Mouse (Mus musculus) lung, postnatal 10 days (tissue): ENCODE measurements around the gene Cdk4.

Source experiments
- DNase-seq: peaks from one replicate; pipeline ENCODE4 v3.0.0; 2021

Cdk4 gene

DNA sequence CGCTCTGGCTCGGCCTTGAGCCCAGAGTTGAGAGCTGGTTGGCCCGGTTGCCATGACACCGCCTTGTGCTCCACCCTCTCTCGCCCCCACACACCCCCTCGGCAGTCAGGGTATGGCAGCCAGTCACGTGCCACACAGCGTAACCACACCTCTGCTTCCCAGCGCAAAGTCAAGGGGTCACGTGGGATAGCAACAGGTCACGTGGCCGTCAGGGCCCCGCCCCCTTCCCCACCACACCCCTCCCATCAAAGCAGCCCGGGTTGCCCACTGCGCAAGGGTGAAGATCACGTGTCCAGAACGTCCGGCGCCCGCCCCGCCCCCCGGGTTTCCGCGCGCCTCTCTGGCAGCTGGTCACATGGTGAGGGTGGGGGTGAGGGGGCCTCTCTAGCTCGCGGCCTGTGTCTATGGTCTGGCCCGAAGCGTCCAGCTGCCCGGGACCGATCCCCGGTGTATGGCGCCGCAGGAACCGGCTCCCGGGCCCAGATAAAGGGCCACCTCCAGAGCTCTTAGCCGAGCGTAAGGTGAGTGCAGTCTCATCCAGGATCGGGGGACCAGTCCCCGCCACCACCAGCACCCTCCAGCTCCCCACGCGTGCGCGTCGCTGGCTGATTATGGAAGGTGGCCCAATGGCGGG lies at the start of gene Cdk4:
Cdk4 (plus strand) TSS at position 296 of the 634 bp plus-strand sequence.
- DNase-seq, result peak; percentile 98

GRCm38 (mm10) chr10:127016488-127016887 lies 46.8 kb upstream of the Cdk4 start:
- DNase-seq, result peak; percentile 38

DNA sequence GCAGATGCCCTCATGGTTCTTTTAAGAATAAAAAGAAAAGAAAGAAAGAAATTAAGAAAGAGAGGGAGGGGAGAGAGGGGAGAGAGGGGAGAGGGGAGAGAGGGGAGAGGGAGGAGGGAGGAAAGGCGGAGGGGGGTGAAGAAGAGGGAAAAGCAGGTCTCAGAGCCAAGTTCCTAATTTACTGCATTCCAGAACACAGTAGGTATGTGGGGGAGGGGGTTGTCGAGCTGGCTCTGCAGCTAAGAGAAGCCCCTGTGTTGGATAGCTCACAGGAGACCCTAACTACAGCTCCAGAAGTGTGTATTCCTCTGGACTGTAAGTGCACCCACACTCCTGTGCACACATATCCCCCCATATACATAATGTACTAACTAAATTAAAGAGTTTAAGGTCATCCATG lies 46.3 kb upstream of the Cdk4 start:
- DNase-seq, result no peak

DNA sequence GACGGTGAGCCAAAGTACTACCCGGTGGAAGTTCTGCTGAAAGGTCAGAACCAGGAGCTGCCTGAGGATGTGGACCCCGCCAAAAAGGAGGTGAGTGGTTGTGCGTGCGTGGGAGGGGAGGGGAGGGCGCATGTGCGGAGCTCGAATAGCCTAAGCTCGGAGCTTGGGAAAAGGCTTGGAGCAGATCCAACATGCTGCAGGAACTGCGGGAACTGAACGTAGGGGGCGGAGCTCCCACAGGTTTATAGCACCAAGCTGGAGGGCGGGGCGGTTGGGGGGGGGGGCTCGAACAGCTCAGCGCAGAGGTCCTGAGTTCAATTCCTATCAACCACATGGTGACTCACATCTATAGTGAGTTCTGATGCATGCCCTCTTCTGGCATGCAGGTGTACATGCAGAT lies 44.9 kb upstream of the Cdk4 start:
- no peak for DNase-seq

GRCm38 (mm10) chr10:127030336-127031296 lies 32.7 kb upstream of the Cdk4 start, which contains the start of gene Tsfm:
Gene Tsfm, minus strand, starts transcription at chr10:127030840.
- peak; percentile 94 for DNase-seq

DNA sequence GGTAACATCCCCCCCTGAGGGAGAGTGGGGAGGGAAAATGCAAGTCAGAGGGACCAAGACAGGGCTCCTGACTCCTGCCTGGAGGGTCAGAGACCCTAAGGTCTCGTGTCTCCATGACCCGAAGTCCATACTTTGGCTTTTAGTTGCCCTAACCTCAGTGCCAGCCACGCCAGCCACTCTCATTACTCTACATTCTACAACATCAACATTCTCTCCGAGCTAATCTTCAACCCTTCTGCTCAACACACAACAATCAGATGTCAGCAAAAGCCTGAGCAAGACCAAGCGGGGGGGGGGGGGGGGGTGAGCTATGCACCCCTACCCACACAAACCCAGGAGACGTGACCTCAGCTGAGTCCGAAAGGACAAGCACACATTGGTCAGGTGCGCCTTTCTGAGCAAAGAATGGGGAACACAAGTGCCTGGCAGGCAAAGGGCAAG lies 30.0 kb upstream of the Cdk4 start:
- DNase-seq, result no peak

DNA sequence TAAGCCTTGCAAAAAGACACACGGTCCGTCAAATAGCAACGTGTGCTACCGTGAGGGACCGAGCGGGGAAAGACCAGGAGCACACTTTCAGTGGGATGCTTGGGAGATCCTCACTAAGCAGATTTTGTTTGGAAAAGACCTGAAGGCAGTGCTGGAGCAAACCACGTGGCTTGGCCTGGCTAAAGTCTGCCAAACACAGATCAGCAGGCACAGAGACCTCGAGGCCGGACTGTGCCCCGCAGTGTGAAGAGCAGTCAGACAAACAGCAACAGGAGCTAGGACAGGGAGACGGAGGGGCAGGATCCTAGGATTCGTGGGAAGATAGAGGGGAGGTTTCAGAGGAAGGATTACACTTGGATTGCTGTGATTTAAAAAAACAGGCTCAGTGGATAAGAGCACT lies 27.1 kb upstream of the Cdk4 start:
- no peak for DNase-seq

DNA sequence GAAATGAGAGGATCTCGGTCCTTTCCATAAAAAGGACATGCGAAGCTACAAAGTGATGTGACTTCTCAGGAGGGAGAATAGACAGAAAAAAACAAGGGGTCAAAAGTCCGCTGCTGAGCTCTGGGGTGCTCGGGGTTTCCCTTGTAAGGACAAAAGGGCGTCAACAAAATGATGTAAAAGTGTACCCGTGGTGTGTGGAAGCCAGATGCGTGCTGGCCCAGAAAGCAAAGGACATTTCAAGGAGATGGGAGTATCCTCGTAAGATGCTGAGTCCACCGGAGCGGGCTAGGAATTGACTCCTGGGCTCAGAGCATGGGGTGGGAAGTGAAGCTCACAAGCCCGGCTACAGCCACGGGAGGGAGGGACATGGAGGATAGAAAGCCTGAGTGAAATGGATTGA lies 25.7 kb upstream of the Cdk4 start:
- no peak for DNase-seq

- DNase-seq, result no peak
These were observed 22.6 kb upstream of the Cdk4 start for GRCm38 (mm10) chr10:127040569-127041214.

DNA sequence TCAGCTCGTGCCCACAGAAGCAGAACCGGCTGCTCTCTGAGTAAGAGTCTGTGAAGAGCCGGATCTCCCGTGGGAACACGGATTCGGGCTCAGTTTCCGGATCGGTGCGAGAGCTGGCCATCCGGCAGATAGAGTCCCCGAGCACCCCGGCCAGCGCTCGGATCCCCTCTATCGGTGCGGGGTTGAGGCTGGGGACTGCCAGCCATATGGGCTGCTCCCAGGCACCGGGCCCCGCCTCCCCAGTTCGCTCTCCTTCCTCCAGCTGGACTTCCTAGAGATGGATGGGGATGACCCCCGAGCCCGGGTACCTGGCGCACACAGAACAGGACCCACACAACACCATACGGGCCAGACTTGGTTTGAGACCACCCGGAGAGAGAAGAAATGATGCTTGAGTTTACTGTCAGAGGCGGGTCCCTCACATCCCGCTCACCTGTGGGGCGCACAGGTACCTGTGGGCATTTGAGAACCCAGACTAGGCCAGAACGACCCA lies 22.0 kb upstream of the Cdk4 start, which contains the start of the genes Mettl1 and Eef1akmt3:
Mettl1 (plus strand) TSS at position 141 of the 493 bp plus-strand sequence.
Eef1akmt3 (minus strand) TSS at position 240 of the 493 bp plus-strand sequence.
- DNase-seq, result no peak

DNA sequence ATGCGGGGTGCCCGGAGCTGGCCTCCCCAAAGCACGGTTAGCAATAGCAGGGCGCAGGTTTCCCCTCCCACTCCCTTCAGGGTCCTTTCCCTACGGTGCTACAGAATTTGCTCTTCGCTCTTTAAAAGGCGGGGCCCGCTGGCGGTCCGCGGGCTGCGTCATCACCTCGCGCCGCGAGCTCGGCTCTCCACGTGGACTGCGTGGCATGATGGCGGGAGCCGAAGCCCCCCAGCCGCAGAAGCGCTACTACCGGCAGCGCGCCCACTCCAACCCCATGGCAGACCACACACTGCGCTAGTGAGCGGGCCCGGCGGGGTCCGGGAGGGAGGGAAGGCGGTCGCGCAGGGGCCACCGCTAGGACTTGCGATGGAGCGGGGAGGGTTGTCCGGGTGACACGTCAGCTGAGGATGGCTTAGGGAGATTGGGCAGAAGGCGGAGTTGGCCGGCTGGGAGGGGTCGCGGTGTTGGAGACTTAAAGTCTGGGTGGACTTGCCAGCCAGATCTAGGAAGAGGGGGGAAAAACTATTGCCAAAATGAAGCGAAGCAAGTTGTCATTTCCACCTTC lies 21.5 kb upstream of the Cdk4 start:
- peak; percentile 92 for DNase-seq

DNA sequence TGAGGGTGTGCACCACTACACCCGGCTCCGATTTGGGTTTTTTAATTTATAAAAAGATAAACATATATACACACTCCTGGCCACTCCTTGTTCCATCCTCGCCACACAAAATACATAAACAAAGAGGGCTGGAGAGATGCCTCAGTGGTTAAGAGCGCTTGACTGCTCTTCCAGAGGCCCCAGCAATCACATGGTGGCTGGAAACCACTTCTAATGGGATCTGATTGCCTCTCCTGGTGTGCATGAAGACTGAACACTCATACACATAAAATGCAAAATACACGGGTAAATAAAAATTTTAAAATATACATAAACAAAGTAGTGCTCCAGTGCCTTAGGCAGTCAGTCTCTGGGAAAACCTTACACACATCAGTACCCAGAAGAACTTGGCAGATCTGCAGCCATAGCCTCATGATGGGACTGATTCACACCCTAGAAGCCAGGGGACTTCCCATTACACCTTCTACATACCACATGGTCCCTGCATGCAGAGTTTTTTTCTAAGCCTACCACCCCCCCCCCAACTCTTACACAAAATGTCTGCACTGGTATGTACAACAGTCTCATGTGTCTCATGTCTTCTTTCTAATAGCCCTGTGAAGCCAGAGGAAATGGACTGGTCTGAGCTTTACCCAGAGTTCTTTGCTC lies 20.7 kb upstream of the Cdk4 start:
- no peak for DNase-seq

- no peak for DNase-seq
These were observed 20.1 kb upstream of the Cdk4 start for GRCm38 (mm10) chr10:127043187-127043586.

DNA sequence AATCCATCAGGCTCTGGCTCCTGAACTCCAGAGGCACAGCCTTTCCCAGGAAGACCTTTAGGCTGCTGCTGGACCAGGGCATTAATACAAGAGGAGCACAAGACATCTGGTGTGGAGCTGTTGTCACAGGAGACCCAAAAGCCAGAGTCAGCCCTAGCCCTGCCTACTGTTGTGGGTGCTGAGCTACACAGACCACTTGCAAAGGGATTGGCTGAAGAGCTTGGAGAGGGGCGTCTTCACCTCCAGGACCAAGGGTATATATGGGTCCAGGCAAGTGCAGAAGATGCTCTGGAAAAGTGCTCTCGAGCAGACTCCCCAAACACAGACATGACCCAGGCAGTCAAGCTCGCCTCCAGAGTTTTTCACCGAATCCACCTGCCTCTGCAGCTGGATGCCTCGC lies 15.4 kb upstream of the Cdk4 start, which contains the start of gene Cyp27b1:
Cyp27b1 (plus strand) TSS at position 297 of the 400 bp plus-strand sequence.
- no peak for DNase-seq

GRCm38 (mm10) chr10:127048608-127049394 lies 14.5 kb upstream of the Cdk4 start:
- no peak for DNase-seq

- no peak for DNase-seq
These were observed 13.8 kb upstream of the Cdk4 start for GRCm38 (mm10) chr10:127049395-127050118.

DNA sequence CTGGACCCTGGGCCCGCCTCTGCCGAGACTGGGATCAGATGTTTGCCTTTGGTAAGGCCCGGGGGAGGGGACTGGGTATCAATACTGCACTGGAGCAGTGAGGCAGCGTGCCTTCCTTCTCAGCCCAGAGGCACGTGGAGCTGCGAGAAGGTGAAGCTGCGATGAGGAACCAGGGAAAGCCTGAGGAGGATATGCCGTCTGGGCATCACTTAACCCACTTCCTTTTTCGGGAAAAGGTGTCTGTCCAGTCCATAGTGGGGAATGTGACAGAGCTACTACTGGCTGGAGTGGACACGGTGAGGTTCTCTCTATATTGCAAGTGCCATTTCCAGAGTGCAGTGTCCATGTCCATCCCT lies 13.2 kb upstream of the Cdk4 start:
- DNase-seq, result no peak

DNA sequence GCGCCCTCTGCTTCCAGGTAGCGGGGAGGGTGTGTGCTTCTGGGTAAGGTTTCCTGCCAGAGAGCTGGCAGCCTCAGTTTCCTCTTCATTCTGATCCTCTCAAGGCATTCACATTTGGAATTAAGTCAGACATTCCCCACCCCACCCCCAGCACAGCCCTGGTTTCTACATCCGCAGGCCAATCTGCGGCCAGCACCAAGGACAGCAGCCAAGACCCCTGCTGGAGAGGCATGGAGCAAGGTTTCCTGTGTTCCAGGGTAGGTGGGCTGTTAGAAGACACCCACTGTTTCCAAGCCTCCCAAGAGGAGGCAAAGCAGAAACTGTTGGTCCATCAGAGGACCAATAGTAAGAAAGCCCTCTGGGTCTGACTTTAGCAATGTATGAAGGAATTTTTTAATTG lies 8.7 kb upstream of the Cdk4 start:
- DNase-seq, result no peak

- no peak for DNase-seq
These were observed 7.9 kb upstream of the Cdk4 start for GRCm38 (mm10) chr10:127055406-127055805.

- DNase-seq, result no peak
These were observed 6.8 kb upstream of the Cdk4 start for GRCm38 (mm10) chr10:127056490-127056889.

GRCm38 (mm10) chr10:127058161-127058560 lies 5.2 kb upstream of the Cdk4 start:
- DNase-seq, result peak; percentile 87
